Mouse (Mus musculus) embryonic fibroblast, embryonic 13.5 days (primary cell): ENCODE data around the gene Kdr.

Experiments used
- CTCF ChIP-seq: IDR thresholded peaks from 2 replicates; pipeline ENCODE4 v1.5.1; 2011; ENCODE audit warnings: mild to moderate bottlenecking, control low read depth, low read length, moderate library complexity, borderline replicate concordance; ENCODE audit not compliant: insufficient read depth
- POLR2A ChIP-seq: IDR thresholded peaks from 2 replicates; pipeline ENCODE4 v1.6.1; 2011; ENCODE audit warnings: low read depth, mild to moderate bottlenecking, control low read depth, low read length, moderate library complexity

GRCm38 (mm10) chr5:75990212-75990611 is 12.0 kb upstream of the Kdr start:
- TF ChIP-seq CTCF = no peak
- no peak for TF ChIP-seq POLR2A
